Mouse (Mus musculus): Measurements from ENCODE around the gene Entpd5. TPM values are rescaled to one million over a fixed set of nuclear protein-coding genes. Genes with fewer than 3 reads are reported as not detected.
A peak's percentile ranks its signal among the peaks of the same experiment; 100 is the strongest.

The Entpd5 gene
- 5.5 and 11.5 TPM in 2 replicates for polyA plus RNA-seq (2012; rRNA removed)

DNA sequence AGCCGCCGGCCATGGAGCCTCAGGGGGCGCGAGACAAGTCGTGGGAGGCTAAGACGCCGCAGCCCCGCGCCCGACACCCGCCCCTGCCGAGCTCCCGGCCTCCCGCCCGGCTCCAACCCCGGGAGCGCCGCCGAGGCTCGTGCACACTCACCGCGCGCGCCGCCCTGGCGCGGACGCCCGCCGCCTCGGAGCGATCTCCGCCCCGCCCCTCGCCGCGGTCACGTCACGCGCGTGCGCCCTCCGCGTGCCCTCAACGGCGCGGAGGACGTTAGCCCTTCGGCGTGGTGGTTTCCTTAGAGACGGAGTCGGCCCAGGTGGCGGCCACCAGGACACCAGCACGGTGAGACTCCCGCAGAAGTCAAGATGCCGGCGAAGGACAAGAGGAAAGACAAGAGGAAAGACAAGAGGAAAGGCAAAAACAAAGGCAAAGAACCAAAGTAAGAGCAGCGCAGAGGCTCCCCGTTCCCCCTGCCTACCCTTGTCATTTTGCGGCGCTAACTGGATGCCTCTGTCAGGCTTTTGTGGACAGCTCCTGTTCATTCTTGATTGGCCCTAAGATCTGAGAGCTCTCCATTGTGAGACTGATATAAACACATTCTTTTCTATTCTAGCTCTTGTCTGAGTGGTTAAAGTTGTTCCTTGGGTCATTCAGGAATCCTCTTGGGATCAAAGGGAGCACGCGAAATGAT is at the start of gene Entpd5, which contains the start of gene Bbof1:
Gene Entpd5 (minus strand): TSS at position 211 of the 689 bp plus-strand sequence.
Gene Bbof1 (plus strand): TSS at position 253 of the 689 bp plus-strand sequence.
- TF ChIP-seq CTCF (IDR thresholded peaks at IDR 0.05; ENCODE audit: insufficient read depth, low read length) (no peak), POLR2A (IDR thresholded peaks at IDR 0.05; ENCODE audit: borderline replicate concordance, extremely low read depth, low read depth, low read length) (peak; percentile 50; the same call in 1 of the 2 replicates)
- 2% methylated on average over 63 of the region's 63 CpGs for WGBS
- Histone ChIP-seq H3K4me3 (replicated peaks; ENCODE audit: extremely low read depth, low read depth, low read length) (peak within 1 kb of the TSS; percentile 74), H3K4me1 (ENCODE audit: control insufficient read depth, insufficient read depth, low read length) (peaks cover 5% of the 10 kb centered on the region)
- peak; percentile 92 for DNase-seq

DNA sequence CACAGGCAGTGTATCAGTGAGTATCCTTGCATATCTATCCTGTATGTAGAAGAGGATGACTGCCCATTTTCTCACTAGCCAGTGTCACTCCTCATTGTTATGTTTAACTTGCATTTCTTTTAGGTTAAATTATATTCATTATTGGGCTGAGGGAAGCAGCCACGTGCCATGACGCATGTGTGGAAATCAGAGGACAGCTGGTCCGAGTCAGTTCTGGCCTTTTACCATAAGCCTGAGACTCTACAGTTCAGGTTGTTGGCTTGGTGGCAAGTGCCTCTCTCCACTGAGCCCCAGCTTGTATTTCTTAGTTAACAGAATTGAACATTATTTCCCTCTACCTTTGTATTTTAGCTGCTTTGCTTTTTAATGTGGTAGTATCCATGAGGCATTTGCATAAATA is 48.1 kb upstream of the Entpd5 start:
- 94% methylated on average over 3 of the region's 3 CpGs for WGBS

DNA sequence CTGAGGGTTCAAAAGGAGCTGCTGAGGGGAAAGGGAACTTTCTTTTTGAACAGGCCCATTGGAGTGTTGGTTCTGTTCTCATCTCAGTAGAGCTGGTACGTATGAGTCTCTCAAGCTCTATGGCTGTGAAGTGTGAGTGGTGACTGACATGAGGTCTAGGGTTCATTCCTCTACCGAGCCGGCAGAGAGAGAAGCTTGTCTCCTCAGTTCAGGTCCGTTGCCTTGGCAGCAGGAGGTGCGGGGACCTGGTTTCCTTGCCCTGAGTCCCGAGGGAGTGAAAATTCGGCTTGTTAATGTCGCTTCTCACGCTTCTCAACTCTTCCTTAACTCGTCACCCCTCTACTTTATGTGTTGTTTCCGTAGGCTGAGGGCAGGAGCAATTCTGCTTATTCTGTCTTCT is 43.0 kb upstream of the Entpd5 start:
- 4% methylated on average over 11 of the region's 11 CpGs for WGBS
- Histone ChIP-seq H3K4me1 (ENCODE audit: control insufficient read depth, insufficient read depth, low read length) (peaks cover 2% of the 10 kb centered on the region; the same call in 1 of the 2 replicates), H3K4me3 (replicated peaks; ENCODE audit: extremely low read depth, low read depth, low read length) (peak overlapping the region; percentile 74)
- no peak for TF ChIP-seq CTCF (IDR thresholded peaks at IDR 0.05; ENCODE audit: insufficient read depth, low read length)
- no peak for TF ChIP-seq POLR2A (IDR thresholded peaks at IDR 0.05; ENCODE audit: borderline replicate concordance, extremely low read depth, low read depth, low read length)
- peak; percentile 12 for DNase-seq

More for the DNA sequence above, 48.1 kb upstream of the Entpd5 start:
- Histone ChIP-seq H3K4me1 (ENCODE audit: control insufficient read depth, insufficient read depth, low read length) (peaks cover 2% of the 10 kb centered on the region; the same call in 1 of the 2 replicates), H3K4me3 (replicated peaks; ENCODE audit: extremely low read depth, low read depth, low read length) (no peak overlapping the region)
- TF ChIP-seq CTCF (IDR thresholded peaks at IDR 0.05; ENCODE audit: insufficient read depth, low read length): no peak
- no peak for TF ChIP-seq POLR2A (IDR thresholded peaks at IDR 0.05; ENCODE audit: borderline replicate concordance, extremely low read depth, low read depth, low read length)
- no peak for DNase-seq

DNA sequence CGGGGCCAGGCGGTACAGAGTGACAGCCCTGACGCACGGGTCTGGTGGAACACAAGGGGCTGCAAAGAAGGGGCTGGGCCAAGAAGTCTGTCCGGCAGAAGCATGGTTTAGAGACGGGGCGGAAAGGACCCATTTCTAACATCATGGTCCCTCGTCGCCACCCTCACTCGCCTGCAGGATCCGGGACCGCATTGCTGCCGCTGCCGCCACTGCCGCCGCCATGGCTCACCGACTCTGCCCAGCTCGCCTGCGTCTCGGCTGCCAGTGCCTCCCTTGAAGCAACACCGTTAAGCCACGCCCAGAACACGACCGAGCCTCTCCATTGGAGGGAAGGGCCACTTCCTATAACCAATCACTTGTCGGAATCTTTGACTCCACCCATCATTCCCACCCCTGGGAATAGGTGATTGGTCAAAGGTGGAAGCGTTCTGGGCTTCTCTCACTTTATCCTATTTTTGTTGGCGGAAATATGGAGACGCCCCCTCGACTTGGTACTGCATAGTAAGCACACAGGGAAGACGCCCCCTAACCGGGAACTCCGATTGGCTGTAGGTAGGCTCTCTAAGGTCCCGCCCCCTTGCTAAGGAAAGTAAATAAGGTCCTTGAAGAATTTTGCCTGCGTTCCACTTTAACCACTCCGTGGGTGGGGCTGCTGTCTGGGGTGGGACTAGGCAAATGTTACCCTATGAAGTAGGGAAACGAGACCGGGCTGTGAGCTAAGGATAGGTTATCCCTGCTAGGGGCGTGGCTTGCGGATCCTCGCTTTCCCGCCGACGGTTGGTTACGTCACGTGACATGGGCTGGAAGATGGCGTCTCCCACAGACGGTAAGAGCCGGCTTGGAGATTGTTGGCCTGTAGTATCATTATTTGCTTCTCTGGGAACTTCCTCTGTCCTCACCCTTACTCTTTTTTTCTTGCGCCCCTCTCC is 42.2 kb upstream of the Entpd5 start, which contains the start of the genes Aldh6a1 and Lin52:
Gene Aldh6a1 (minus strand): TSS at position 287 of the 929 bp plus-strand sequence.
Gene Lin52 (plus strand): TSS at position 705 of the 929 bp plus-strand sequence.
- H3K4me3 ChIP-seq (replicated peaks; ENCODE audit: extremely low read depth, low read depth, low read length): peak within 1 kb of the TSS; percentile 74
- TF ChIP-seq POLR2A (IDR thresholded peaks at IDR 0.05; ENCODE audit: borderline replicate concordance, extremely low read depth, low read depth, low read length): peak; percentile 97
- no peak for TF ChIP-seq CTCF (IDR thresholded peaks at IDR 0.05; ENCODE audit: insufficient read depth, low read length)
- under 1% methylated on average over 49 of the region's 49 CpGs for WGBS
- peaks cover 2% of the 10 kb centered on the region; the same call in 1 of the 2 replicates for H3K4me1 ChIP-seq (ENCODE audit: control insufficient read depth, insufficient read depth, low read length)
- DNase-seq: peak; percentile 94

DNA sequence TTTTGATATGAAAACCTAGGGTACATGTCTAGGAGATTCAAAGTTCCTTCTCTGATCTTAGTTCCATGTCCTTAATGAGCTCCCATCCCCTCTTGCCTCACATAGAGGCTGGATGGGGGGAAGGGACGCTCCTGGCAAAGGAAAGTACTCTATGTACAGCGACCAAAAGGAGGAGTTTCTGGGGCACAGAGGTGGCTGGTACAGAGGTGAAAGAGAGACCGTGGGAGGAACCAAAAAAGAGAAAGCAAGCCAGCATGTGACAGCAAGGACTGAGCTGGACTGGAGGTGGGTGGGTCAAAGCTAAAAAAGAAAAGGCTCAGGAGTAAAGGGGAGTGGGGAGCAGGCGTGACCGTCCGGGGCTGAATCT is 41.5 kb upstream of the Entpd5 start:
- TF ChIP-seq POLR2A (IDR thresholded peaks at IDR 0.05; ENCODE audit: borderline replicate concordance, extremely low read depth, low read depth, low read length) (no peak), CTCF (IDR thresholded peaks at IDR 0.05; ENCODE audit: insufficient read depth, low read length) (no peak)
- Histone ChIP-seq H3K4me3 (replicated peaks; ENCODE audit: extremely low read depth, low read depth, low read length) (peak overlapping the region; percentile 73), H3K4me1 (ENCODE audit: control insufficient read depth, insufficient read depth, low read length) (peaks cover 2% of the 10 kb centered on the region; the same call in 1 of the 2 replicates)
- under 1% methylated on average over 6 of the region's 6 CpGs for WGBS
- no peak for DNase-seq

DNA sequence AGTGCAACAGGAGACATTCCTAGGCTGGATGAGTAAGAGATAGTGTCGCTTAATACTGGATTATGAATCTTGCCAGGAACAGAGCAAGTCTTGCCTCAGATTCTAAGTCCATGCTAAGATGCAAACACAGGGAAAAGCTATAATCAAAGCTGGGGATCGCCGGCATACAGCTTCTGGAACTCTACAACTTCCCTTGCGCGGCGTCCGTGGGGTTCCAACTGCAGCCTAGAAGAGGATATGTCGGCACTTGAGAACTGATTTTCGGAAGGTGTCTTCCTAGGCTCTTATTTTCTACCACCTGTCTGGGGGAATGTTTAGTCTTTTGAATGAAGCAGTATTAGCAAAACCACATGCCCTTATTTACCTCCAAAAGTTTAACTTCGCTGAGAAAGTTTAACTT is 41.1 kb upstream of the Entpd5 start:
- no peak for DNase-seq
- peaks cover 2% of the 10 kb centered on the region; the same call in 1 of the 2 replicates for H3K4me1 ChIP-seq (ENCODE audit: control insufficient read depth, insufficient read depth, low read length)
- TF ChIP-seq POLR2A (IDR thresholded peaks at IDR 0.05; ENCODE audit: borderline replicate concordance, extremely low read depth, low read depth, low read length): no peak
- no peak for TF ChIP-seq CTCF (IDR thresholded peaks at IDR 0.05; ENCODE audit: insufficient read depth, low read length)
- no peak overlapping the region for H3K4me3 ChIP-seq (replicated peaks; ENCODE audit: extremely low read depth, low read depth, low read length)
- 51% methylated on average over 10 of the region's 10 CpGs for WGBS

DNA sequence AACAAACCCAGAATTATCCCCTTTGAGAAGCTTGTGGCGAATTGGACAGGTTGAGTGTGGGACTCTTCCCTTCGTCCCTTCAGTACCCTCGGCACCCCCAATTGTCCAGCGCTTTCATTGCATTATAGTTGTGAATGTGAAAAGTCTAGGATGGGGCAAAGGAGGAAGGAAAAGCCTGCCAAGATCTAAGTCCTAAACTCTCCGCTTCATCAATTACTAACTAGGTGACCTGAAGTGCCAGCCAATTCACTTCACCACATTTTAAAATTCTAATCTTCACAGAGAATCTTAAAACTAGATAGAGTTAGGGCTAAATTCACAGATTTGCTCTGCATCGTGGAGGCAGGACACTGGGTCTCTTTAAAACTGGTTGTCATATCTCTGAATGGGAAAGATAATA is 39.4 kb upstream of the Entpd5 start:
- TF ChIP-seq CTCF (IDR thresholded peaks at IDR 0.05; ENCODE audit: insufficient read depth, low read length) (no peak), POLR2A (IDR thresholded peaks at IDR 0.05; ENCODE audit: borderline replicate concordance, extremely low read depth, low read depth, low read length) (no peak)
- H3K4me1 ChIP-seq (ENCODE audit: control insufficient read depth, insufficient read depth, low read length): no peaks in the 10 kb centered on the region; the same call in 1 of the 2 replicates
- DNase-seq: no peak
- 90% methylated on average over 6 of the region's 6 CpGs for WGBS
- H3K4me3 ChIP-seq (replicated peaks; ENCODE audit: extremely low read depth, low read depth, low read length): no peak overlapping the region

DNA sequence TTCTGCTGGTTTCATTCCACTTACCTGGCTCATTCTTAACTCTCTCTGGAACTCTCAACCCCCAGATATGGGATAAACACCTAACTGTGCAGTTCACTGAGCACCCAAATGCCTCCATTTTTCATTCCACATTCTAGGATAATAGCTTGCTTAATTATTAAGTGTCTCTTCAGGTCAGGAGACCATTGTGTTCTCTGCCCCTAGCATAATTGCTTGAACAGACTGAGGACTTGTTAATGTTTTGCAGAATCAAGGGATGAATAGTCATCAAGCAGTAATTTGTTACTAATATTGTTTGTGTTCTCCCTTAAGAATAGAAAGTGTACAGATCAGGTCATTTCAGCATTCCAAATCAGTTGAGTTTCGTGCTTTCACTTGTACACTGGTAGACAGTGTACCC is 38.6 kb upstream of the Entpd5 start:
- H3K4me3 ChIP-seq (replicated peaks; ENCODE audit: extremely low read depth, low read depth, low read length): no peak overlapping the region
- DNase-seq: no peak
- no peaks in the 10 kb centered on the region; the same call in 1 of the 2 replicates for H3K4me1 ChIP-seq (ENCODE audit: control insufficient read depth, insufficient read depth, low read length)
- TF ChIP-seq POLR2A (IDR thresholded peaks at IDR 0.05; ENCODE audit: borderline replicate concordance, extremely low read depth, low read depth, low read length): no peak
- TF ChIP-seq CTCF (IDR thresholded peaks at IDR 0.05; ENCODE audit: insufficient read depth, low read length): no peak
- WGBS: 74% methylated on average over 1 of the region's 1 CpGs

DNA sequence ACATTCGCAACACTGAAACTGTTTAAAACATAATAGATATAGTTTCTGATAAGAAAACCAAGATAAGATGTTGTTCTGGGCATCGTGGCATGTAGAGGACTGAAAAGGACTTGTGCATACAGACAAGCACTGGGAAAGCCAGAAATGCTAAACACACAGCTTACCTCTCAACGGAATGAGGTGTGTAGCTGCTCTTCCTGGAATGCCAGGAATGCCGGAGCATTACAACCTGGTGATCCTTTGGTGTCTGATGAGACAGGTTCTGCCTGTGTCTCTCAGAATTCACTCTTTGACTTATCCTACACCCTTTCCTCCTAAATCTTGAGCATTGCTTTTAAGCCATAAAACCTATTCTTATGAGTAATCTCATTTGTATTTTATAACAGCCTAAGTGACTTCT is 33.7 kb upstream of the Entpd5 start:
- no peaks in the 10 kb centered on the region for H3K4me1 ChIP-seq (ENCODE audit: control insufficient read depth, insufficient read depth, low read length)
- TF ChIP-seq POLR2A (IDR thresholded peaks at IDR 0.05; ENCODE audit: borderline replicate concordance, extremely low read depth, low read depth, low read length) (no peak), CTCF (IDR thresholded peaks at IDR 0.05; ENCODE audit: insufficient read depth, low read length) (no peak)
- no peak overlapping the region for H3K4me3 ChIP-seq (replicated peaks; ENCODE audit: extremely low read depth, low read depth, low read length)
- DNase-seq: no peak
- WGBS: 69% methylated on average over 4 of the region's 4 CpGs
